Mouse (Mus musculus) forebrain, embryonic 13.5 days (tissue): ENCODE results near the gene Lamb3. TPM values are rescaled to one million over a fixed set of nuclear protein-coding genes. Genes with fewer than 3 reads are reported as not detected.

Experiments
- ATAC-seq: fragments of 200-750 bp; cut with Nextera tagmentation; 2 replicates; pipeline ENCODE4 v1.8.0; 2017
- H3K27ac ChIP-seq: fragments of 300-500 bp; sonication (generic); 2 replicates; pipeline ENCODE4 v1.5.1; 2015; ENCODE audit warnings: inconsistent platforms, mild to moderate bottlenecking, moderate library complexity
- H3K27me3 ChIP-seq: fragments of 300-500 bp; sonication (generic); 2 replicates; pipeline ENCODE4 v1.6.1; 2015; ENCODE audit warnings: mild to moderate bottlenecking, inconsistent platforms
- H3K36me3 ChIP-seq: fragments of 300-500 bp; sonication (generic); 2 replicates; pipeline ENCODE4 v1.6.1; 2015; ENCODE audit warnings: mild to moderate bottlenecking, inconsistent platforms; ENCODE audit not compliant: poor library complexity, severe bottlenecking
- H3K4me1 ChIP-seq: fragments of 300-500 bp; sonication (generic); 2 replicates; pipeline ENCODE4 v1.6.1; 2015; ENCODE audit warnings: inconsistent platforms
- H3K4me2 ChIP-seq: fragments of 300-500 bp; sonication (generic); 2 replicates; pipeline ENCODE4 v1.6.1; 2015; ENCODE audit warnings: inconsistent platforms, mild to moderate bottlenecking, moderate library complexity
- H3K4me3 ChIP-seq: fragments of 300-500 bp; sonication (generic); 2 replicates; pipeline ENCODE4 v1.5.1; 2015; ENCODE audit warnings: mild to moderate bottlenecking, inconsistent platforms
- H3K9ac ChIP-seq: fragments of 300-500 bp; sonication (generic); 2 replicates; pipeline ENCODE4 v1.6.1; 2015; ENCODE audit warnings: mild to moderate bottlenecking, inconsistent platforms
- H3K9me3 ChIP-seq: fragments of 300-500 bp; sonication (generic); replicated peaks from 2 replicates; pipeline ENCODE4 v1.6.1; 2016; ENCODE audit warnings: inconsistent platforms
- WGBS: fragments of 180-500 bp; shearing (Covaris S2); methylation state at CpG from one replicate; pipeline ENCODE4 v1.1.7; 2015; 5-methylcytosine and 5-hydroxymethylcytosine counted together
- polyA plus RNA-seq: library from polyadenylated mRNA; unstranded; fragments of >200 nt; fragmentation: Nextera tagmentation; extraction: Ambion mirVana; gene quantifications from 2 replicates; pipeline ENCODE4 v1.2.1, GENCODE M21; 2015

Gene Lamb3
- polyA plus RNA-seq, 1 experiment from 2014 or later = 0.32 TPM

DNA sequence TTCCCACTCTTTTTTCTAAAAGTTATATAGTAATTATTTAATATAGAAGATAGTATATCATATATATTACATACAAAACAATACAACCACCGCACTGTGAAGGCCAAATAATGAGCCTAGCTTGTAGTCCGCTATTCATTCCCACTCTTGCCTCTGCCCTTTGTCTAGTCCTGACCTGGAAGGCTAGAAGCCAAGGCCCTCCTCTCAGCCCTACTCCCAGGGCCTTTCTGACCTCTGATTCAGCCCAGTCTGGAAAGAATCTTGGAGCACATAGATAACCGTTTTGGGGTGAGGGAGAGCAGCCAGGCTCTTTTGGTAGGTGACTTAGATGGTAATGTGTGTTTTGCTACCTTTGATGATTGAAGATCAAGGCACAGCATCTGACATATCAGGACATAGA is 86.4 kb downstream of the Lamb3 start:
- Histone ChIP-seq H3K27me3 (no peaks in the 10 kb centered on the region), H3K4me2 (no peak overlapping the region), H3K4me3 (no peak overlapping the region), H3K27ac (no peak overlapping the region), H3K9ac (no peak overlapping the region), H3K9me3 (no peaks in the 10 kb centered on the region), H3K36me3 (no peaks in the 10 kb centered on the region), H3K4me1 (no peaks in the 10 kb centered on the region)
- no peak for ATAC-seq
- WGBS = 84% methylated on average over 3 of the region's 3 CpGs

DNA sequence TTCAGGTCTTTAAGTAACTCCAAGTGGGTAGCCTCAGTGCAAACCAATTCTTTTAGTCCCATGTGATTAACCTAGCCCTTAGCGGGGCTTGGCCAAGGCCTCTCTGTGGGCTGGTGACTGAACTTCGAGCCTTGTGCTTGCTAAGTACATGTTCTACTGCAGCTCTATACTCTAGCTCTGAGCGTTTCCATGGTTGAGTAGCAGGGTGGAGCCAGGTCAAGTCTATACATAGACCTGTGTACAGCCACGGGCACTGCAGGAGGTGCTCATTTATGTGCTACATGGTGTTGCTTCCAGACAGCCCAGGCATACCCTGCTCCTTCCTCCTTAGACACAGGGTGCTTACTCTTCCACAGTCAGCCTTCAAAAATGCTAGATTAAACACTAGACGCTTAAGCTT is 88.4 kb downstream of the Lamb3 start:
- Histone ChIP-seq H3K4me3 (no peak overlapping the region), H3K9ac (no peak overlapping the region), H3K36me3 (no peaks in the 10 kb centered on the region), H3K27me3 (no peaks in the 10 kb centered on the region), H3K4me1 (no peaks in the 10 kb centered on the region), H3K4me2 (no peak overlapping the region), H3K27ac (no peak overlapping the region), H3K9me3 (no peaks in the 10 kb centered on the region)
- ATAC-seq = no peak
- 85% methylated on average over 5 of the region's 5 CpGs for WGBS

DNA sequence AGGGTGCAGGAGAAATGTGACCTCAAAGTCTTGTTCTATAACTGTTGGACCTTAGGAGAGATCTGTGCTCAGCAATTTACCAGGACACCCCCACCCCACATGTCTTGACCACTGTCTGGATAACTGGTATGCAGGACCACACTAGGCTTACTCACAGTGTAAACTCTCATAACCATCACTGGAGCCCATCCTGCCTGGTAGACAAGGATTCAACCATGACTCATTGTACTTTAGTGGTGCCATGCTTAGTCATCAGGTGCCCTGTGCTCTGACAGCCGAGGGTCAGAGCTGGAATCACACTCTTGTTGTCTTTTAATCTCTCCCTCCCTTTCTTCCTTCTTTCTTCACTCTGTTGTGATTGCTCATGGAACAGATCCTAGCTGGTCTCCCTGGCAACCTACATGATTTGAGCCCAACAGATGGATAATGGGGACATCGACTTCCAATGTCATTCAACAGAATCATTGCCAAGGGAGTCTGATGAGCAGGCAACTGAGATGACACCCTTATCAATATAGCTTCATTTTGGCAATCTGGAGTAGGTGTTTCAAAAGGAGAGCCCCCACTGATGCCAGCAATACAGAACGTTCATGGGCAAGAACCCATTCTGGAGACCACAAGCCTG is 90.8 kb downstream of the Lamb3 start:
- H3K36me3 ChIP-seq = no peaks in the 10 kb centered on the region
- no peak overlapping the region for H3K4me3 ChIP-seq
- no peak overlapping the region for H3K4me2 ChIP-seq
- no peak overlapping the region for H3K9ac ChIP-seq
- H3K9me3 ChIP-seq = no peaks in the 10 kb centered on the region
- ATAC-seq = no peak
- WGBS = 70% methylated on average over 3 of the region's 3 CpGs
- no peaks in the 10 kb centered on the region for H3K4me1 ChIP-seq
- no peaks in the 10 kb centered on the region for H3K27me3 ChIP-seq
- H3K27ac ChIP-seq = no peak overlapping the region

DNA sequence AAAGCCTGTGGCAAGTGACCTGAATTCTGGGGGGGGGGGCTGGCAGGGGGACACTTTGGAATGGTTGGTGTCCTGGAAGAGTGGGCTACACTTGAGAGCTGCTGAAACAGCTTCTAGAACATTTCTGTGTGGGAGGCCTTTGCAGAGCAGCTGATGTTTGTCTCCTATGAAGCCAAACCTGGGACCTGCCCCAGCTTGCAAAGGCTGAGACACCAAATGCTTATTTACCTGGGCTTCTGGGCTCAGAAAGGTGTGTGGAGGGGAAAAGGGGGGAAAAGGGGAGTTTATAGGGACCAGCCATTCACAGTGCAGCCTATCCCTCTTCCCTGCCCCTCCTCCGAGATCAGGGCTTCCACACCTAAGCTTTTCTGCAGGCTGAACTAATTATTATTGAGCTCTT is 92.5 kb downstream of the Lamb3 start:
- no peak overlapping the region for H3K4me2 ChIP-seq
- H3K4me3 ChIP-seq = no peak overlapping the region
- no peaks in the 10 kb centered on the region for H3K27me3 ChIP-seq
- no peaks in the 10 kb centered on the region for H3K4me1 ChIP-seq
- no peak overlapping the region for H3K9ac ChIP-seq
- no peak overlapping the region for H3K27ac ChIP-seq
- WGBS = 60% methylated on average over 1 of the region's 1 CpGs
- no peaks in the 10 kb centered on the region for H3K9me3 ChIP-seq
- no peak for ATAC-seq
- H3K36me3 ChIP-seq = no peaks in the 10 kb centered on the region

DNA sequence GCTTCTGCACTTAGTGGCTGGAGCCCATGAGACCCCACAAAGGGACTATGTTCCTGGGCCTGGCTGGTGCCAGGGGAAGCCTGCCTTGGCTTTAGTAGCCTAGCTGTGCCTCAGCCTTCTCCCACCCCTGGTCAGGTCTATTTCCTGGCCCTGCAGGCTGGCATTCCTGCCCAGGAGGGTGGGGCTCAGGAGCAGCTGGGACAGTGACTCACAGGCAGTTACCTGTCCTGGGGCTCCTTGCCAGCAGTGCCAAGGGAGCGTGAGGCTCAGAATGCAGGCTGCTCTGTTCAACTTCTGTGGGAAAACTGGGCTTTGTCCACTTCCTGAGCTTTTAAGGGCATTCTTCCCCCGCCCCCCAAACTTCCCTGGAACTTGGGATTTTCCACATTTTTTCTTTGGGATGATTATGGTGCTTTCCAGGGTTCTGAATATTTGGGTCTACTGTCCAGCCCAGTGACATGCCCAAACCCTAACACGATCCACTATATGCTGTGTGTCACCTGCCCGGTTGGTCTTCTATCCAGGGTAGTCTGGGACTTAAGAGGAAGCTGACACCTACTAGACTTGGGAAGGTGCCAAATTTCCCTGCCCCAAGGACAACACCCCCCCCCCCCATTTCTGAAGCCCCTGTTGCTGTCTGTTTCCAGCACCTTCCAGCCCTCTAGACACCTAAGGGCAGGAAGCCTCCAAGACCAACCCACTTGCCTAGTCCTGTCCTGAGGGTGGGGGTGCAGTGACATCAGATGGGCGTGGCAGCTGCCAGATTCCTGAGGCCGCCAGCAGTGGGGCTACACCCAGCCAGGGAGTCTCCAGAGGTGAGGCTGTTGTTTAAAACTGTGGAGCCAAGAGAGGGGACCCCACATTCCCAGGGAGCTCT is 94.0 kb downstream of the Lamb3 start:
- no peak for ATAC-seq
- H3K4me3 ChIP-seq = no peak overlapping the region
- 73% methylated on average over 6 of the region's 6 CpGs for WGBS
- no peak overlapping the region for H3K9ac ChIP-seq
- no peaks in the 10 kb centered on the region for H3K36me3 ChIP-seq
- no peak overlapping the region for H3K27ac ChIP-seq
- H3K4me1 ChIP-seq = peaks cover 5% of the 10 kb centered on the region; the same call in 1 of the 2 replicates
- H3K9me3 ChIP-seq = no peaks in the 10 kb centered on the region
- H3K4me2 ChIP-seq = no peak overlapping the region
- no peaks in the 10 kb centered on the region for H3K27me3 ChIP-seq

DNA sequence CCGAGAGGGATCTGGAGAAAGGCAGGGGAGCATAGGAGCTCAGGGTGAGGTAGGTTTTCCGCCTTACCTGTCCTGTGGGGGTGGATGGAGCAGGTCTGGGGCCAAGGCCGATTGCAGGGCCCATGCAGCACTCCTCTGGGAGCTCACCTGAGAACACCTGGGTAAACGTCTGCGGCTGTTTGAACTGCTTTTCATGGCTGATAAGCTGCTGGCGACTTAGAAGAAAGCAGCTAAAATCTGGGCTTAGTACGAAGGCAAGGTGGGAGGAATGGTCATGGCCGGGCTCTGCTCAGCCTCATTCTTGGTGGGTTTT is 94.5 kb downstream of the Lamb3 start:
- 71% methylated on average over 8 of the region's 8 CpGs for WGBS
- Histone ChIP-seq H3K4me2 (no peak overlapping the region), H3K9ac (no peak overlapping the region), H3K27ac (no peak overlapping the region), H3K4me1 (peaks cover 5% of the 10 kb centered on the region; the same call in 1 of the 2 replicates), H3K36me3 (no peaks in the 10 kb centered on the region), H3K27me3 (no peaks in the 10 kb centered on the region), H3K9me3 (no peaks in the 10 kb centered on the region), H3K4me3 (no peak overlapping the region)
- ATAC-seq = no peak

DNA sequence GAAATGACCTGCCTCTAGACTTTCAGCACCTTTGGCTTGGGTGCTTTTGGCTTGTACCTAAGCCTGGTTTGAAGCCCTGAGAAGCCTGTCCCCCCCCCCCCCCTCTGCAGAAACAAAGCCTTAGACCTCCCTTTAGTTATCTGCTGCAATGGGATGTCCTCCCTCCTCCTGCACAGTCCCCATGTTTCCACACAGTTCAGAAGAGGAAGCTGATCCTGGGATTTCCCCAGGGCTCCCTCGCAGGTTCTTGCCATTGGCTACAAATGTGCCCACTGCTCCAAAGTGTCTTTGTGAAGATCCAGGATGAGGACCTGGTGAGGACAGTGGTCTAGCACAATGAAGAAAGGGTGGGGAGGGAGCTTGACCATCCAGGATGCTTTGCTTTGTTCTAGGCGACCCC is 95.6 kb downstream of the Lamb3 start:
- 73% methylated on average over 2 of the region's 2 CpGs for WGBS
- Histone ChIP-seq H3K27ac (no peak overlapping the region), H3K27me3 (no peaks in the 10 kb centered on the region), H3K4me2 (no peak overlapping the region), H3K4me1 (peaks cover 5% of the 10 kb centered on the region; the same call in 1 of the 2 replicates), H3K4me3 (no peak overlapping the region), H3K9ac (no peak overlapping the region), H3K9me3 (no peaks in the 10 kb centered on the region), H3K36me3 (no peaks in the 10 kb centered on the region)
- no peak for ATAC-seq

DNA sequence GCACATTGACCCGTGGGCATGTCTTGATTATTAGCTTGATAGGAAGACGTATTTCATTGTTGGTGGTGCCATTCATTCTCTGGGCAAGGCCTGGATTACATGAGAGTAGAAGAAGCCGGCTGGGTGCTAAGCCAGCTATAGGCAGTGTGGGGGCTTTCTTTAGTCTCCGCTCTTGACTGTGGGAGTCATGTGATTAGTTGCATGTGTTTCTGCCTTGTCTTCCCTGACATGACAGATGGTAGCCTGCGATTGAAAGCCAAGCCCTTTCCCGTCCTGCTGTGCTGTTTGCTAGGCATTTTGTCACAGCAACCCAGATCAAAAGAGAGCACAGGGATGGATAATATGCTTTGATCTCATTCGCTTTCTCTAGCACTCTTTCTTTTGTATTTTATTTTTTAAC is 97.9 kb downstream of the Lamb3 start:
- H3K36me3 ChIP-seq = no peaks in the 10 kb centered on the region
- 22% methylated on average over 7 of the region's 7 CpGs for WGBS
- H3K9ac ChIP-seq = no peak overlapping the region
- H3K27me3 ChIP-seq = no peaks in the 10 kb centered on the region
- ATAC-seq = peak; percentile 92
- no peaks in the 10 kb centered on the region for H3K9me3 ChIP-seq
- no peak overlapping the region for H3K4me3 ChIP-seq
- H3K4me1 ChIP-seq = peaks cover 5% of the 10 kb centered on the region; the same call in 1 of the 2 replicates
- H3K27ac ChIP-seq = peak overlapping the region; percentile 68
- no peak overlapping the region for H3K4me2 ChIP-seq

DNA sequence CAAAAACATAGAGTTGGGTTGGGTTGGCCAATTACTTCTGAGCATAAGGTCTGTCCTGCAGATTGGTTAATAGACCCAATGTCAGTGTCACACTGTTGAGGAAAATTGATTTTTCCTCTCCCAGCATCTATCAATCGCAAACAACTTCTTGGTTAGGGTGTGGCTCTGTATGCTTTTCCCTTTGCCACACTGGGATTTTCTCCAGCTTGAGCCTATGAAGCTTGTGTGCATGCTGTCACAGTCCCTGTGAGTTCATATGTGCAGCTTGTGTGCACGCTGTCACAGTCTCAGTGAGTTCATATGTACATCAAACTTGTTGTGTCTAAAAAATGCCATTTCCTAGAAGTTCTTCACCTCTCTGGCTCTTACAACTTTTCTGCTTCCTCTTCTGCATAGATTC is 99.3 kb downstream of the Lamb3 start:
- peaks cover 5% of the 10 kb centered on the region; the same call in 1 of the 2 replicates for H3K4me1 ChIP-seq
- WGBS = 91% methylated on average over 2 of the region's 2 CpGs
- H3K4me3 ChIP-seq = no peak overlapping the region
- H3K9ac ChIP-seq = no peak overlapping the region
- H3K27ac ChIP-seq = no peak overlapping the region
- H3K4me2 ChIP-seq = no peak overlapping the region
- H3K27me3 ChIP-seq = no peaks in the 10 kb centered on the region
- ATAC-seq = no peak
- H3K36me3 ChIP-seq = no peaks in the 10 kb centered on the region
- H3K9me3 ChIP-seq = no peaks in the 10 kb centered on the region

DNA sequence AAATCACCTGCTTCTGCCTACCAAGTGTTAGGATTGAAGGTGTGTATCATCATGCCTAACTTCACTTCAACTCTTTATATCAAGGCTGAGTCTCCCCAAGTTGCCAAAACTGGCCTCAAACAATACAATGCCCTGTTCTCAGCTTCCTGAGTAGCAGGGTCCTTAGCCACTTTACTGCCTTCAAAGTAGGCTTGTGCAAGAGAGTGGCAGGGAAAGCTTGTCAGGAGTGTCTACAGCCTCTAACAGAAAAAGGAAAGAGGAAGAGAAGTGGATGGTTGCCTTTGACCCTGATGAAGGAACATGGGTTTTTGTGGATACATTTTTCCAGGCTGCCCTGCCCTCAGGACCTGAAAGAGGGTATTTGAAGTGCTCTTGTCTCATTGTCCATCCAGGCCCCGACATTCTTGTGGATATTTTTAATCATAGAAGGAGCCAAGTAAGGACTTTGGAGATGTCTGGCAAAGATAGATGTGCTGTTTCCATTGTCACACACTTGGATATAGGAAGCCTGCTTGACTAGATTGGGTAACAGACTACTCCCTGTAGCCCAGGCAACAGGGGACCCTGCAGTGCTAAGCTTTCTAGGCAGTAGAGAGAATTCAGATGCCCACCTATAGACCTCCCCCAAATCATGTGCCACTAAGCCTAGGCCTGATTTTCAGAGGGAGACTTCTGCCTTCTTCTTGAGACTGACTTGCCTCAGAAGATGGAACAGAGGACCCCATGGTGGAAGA is 102.5 kb downstream of the Lamb3 start:
- no peaks in the 10 kb centered on the region for H3K9me3 ChIP-seq
- no peak overlapping the region for H3K9ac ChIP-seq
- H3K27me3 ChIP-seq = no peaks in the 10 kb centered on the region
- no peak overlapping the region for H3K4me2 ChIP-seq
- 83% methylated on average over 1 of the region's 1 CpGs for WGBS
- peaks cover 5% of the 10 kb centered on the region; the same call in 1 of the 2 replicates for H3K4me1 ChIP-seq
- ATAC-seq = no peak
- no peak overlapping the region for H3K27ac ChIP-seq
- H3K4me3 ChIP-seq = no peak overlapping the region
- no peaks in the 10 kb centered on the region for H3K36me3 ChIP-seq

DNA sequence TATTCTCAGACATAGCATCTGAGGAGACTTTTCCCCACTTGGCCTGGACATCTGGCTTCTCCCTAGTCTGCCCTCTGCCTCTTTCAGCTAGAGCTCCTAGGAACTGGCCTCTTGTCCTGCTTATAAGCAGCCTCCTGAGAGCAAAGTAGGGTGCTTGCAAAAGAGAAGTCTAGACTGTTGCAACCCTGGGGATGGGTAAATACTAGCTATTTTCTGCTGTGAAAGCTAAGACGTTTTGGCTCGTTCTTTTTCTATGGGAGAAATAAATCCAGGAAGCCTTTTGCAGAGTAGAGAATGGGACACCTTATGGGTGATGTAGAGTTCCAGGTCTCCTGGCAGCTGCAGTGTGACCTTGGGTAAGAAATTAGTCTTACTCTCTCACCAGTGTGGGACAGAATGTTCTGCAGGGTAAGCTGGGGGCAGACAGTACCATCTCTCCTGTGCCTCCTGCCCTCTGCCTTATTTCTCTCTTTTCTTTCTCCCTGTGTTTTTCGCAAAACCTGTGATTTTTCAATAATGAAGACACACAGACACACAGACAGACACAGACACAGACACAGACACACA is 103.1 kb downstream of the Lamb3 start:
- H3K9me3 ChIP-seq = no peaks in the 10 kb centered on the region
- no peak overlapping the region for H3K27ac ChIP-seq
- H3K9ac ChIP-seq = no peak overlapping the region
- H3K36me3 ChIP-seq = no peaks in the 10 kb centered on the region
- no peak overlapping the region for H3K4me2 ChIP-seq
- ATAC-seq = no peak
- H3K4me1 ChIP-seq = peaks cover under 1% of the 10 kb centered on the region
- 91% methylated on average over 3 of the region's 3 CpGs for WGBS
- H3K4me3 ChIP-seq = no peak overlapping the region
- H3K27me3 ChIP-seq = no peaks in the 10 kb centered on the region

DNA sequence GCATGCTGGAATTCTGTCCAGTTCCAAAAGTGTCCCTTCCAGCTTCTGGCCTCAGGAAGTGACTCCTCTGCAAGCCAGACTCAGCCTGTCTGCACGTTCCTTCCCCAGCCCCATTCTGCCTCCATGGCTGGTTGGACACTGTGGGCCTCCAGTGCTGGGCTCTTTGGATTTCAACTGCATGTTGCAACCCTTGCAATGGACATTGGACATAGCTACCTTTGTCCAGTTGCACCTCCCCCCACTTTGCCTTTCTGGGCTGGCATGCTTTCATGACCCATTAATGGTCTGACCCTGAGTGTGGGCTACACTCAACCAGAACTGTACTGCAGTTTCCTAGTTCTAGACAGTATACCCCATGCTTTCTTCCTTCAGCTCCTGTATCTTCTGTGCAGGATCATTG is 104.1 kb downstream of the Lamb3 start:
- Histone ChIP-seq H3K4me3 (no peak overlapping the region), H3K9me3 (no peaks in the 10 kb centered on the region), H3K4me1 (peaks cover 5% of the 10 kb centered on the region; the same call in 1 of the 2 replicates), H3K4me2 (no peak overlapping the region), H3K27ac (no peak overlapping the region), H3K27me3 (no peaks in the 10 kb centered on the region), H3K9ac (no peak overlapping the region), H3K36me3 (no peaks in the 10 kb centered on the region)
- no peak for ATAC-seq
- 82% methylated on average over 1 of the region's 1 CpGs for WGBS
